ENCODE assay signal across 19 mouse cellular contexts in genomic region chr4:142388476-142388875, GRCm38 (mm10).
DNase-seq lines count a peak whose midpoint lies in the region; ATAC-seq and TF ChIP-seq lines count a peak whose summit lies in the region.
"Had no signal": no experiment of that assay in that cellular context is flagged by ENCODE, and none has a peak within 500 bp of the region (broad histone marks: within the 10 kb centered on the region; RNA-seq: fewer than 3 reads in every experiment).

No protein-coding gene starts in this region.

- no peaks in the 10 kb centered on the region for H3K27me3 ChIP-seq in hindbrain, postnatal 0 days (ENCODE audit: insufficient read depth, low read length)
- H3K27me3 ChIP-seq in hindbrain, embryonic 16.5 days (replicated peaks; ENCODE audit: control insufficient read depth, insufficient read depth, low read length), result no peaks in the 10 kb centered on the region
- no peaks in the 10 kb centered on the region for H3K27me3 ChIP-seq in lung, embryonic 14.5 days (ENCODE audit: insufficient read depth, low read length)
- H3K27me3 ChIP-seq in small intestine, adult 2 months (ENCODE audit: control insufficient read depth, insufficient read depth, low read length), result no peaks in the 10 kb centered on the region
- H3K27me3 ChIP-seq: embryonic facial prominence, embryonic 13.5 days; heart, embryonic 15.5 days; neural tube, embryonic 12.5 days; stomach, embryonic 15.5 days had no signal

- H3K9me3 ChIP-seq in hindbrain, postnatal 0 days (ENCODE audit: low read length), result no peaks in the 10 kb centered on the region
- no peaks in the 10 kb centered on the region for H3K9me3 ChIP-seq in hindbrain, embryonic 16.5 days (ENCODE audit: control insufficient read depth, low read length)
- H3K9me3 ChIP-seq in lung, embryonic 14.5 days (ENCODE audit: low read depth, low read length), result no peaks in the 10 kb centered on the region
- H3K9me3 ChIP-seq: embryonic facial prominence, embryonic 13.5 days; forebrain, embryonic 10.5 days; heart, embryonic 15.5 days; hindbrain, embryonic 10.5 days; neural tube, embryonic 12.5 days; stomach, embryonic 15.5 days had no signal

- 0 out of 2 replicates have a peak, but pooled peaks cover 9% of the 10 kb centered on the region for H3K4me1 ChIP-seq in hindbrain, postnatal 0 days (ENCODE audit: insufficient read depth, low read length)
- peaks cover 5% of the 10 kb centered on the region for H3K4me1 ChIP-seq in hindbrain, embryonic 16.5 days (ENCODE audit: control insufficient read depth, insufficient read depth, low read depth, low read length)
- no peaks in the 10 kb centered on the region for H3K4me1 ChIP-seq in lung, embryonic 14.5 days (ENCODE audit: insufficient read depth)
- no peaks in the 10 kb centered on the region for H3K4me1 ChIP-seq in small intestine, adult 2 months (ENCODE audit: control insufficient read depth, insufficient read depth, insufficient read length, low read length)
- H3K4me1 ChIP-seq: heart, embryonic 15.5 days; hindbrain, embryonic 10.5 days; limb, embryonic 10.5 days; neural tube, embryonic 12.5 days; stomach, embryonic 15.5 days had no signal

- 81% methylated on average over 6 of the region's 6 CpGs for WGBS in hindbrain, postnatal 0 days
- WGBS in hindbrain, embryonic 16.5 days, result 73% methylated on average over 6 of the region's 6 CpGs
- WGBS in lung, embryonic 14.5 days, result 73% methylated on average over 6 of the region's 6 CpGs
- 72% methylated on average over 6 of the region's 6 CpGs for WGBS in small intestine, adult 2 months

- intact Hi-C loops in left cerebral cortex, postnatal 4 days (cut with DNase I), result no loop called here

- ATAC-seq in hindbrain, postnatal 0 days, result no peak
- no peak for ATAC-seq in hindbrain, embryonic 16.5 days
- no peak for ATAC-seq in lung, embryonic 14.5 days (ENCODE audit: insufficient read depth)
- ATAC-seq: midbrain, embryonic 16.5 days had no signal

- H3K36me3 ChIP-seq in hindbrain, postnatal 0 days (ENCODE audit: insufficient read depth, low read length), result no peaks in the 10 kb centered on the region
- no peaks in the 10 kb centered on the region for H3K36me3 ChIP-seq in hindbrain, embryonic 16.5 days (ENCODE audit: control insufficient read depth, insufficient read depth, low read length)
- no peaks in the 10 kb centered on the region for H3K36me3 ChIP-seq in lung, embryonic 14.5 days (ENCODE audit: insufficient read depth)
- H3K36me3 ChIP-seq in small intestine, adult 2 months (ENCODE audit: control insufficient read depth, insufficient read depth, low read length), result no peaks in the 10 kb centered on the region
- H3K36me3 ChIP-seq: embryonic facial prominence, embryonic 13.5 days; forebrain, embryonic 10.5 days; heart, embryonic 15.5 days; hindbrain, embryonic 10.5 days; limb, embryonic 10.5 days; neural tube, embryonic 12.5 days; stomach, embryonic 15.5 days had no signal

- H3K4me2 ChIP-seq in hindbrain, postnatal 0 days (ENCODE audit: low read depth, low read length), result no peak overlapping the region
- H3K4me2 ChIP-seq in hindbrain, embryonic 16.5 days (ENCODE audit: low read length), result no peak overlapping the region
- H3K4me2 ChIP-seq in lung, embryonic 14.5 days, result no peak overlapping the region
- H3K4me2 ChIP-seq: embryonic facial prominence, embryonic 13.5 days; heart, embryonic 15.5 days; neural tube, embryonic 12.5 days; stomach, embryonic 15.5 days had no signal

- peak; percentile 44 for TF ChIP-seq CTCF in hindbrain, postnatal 0 days (IDR thresholded peaks at IDR 0.05; ENCODE audit: low read depth)
- TF ChIP-seq CTCF in lung, embryonic 14.5 days (IDR thresholded peaks at IDR 0.05; ENCODE audit: low read depth), result peak; percentile 31; the same call in 1 of the 2 replicates
- peak; percentile 55; the same call in 1 of the 2 replicates for TF ChIP-seq CTCF in small intestine, adult 2 months (IDR thresholded peaks at IDR 0.05; ENCODE audit: extremely low read depth, insufficient read length, insufficient replicate concordance, low read depth, low read length)

- TF ChIP-seq POLR2A in small intestine, adult 2 months (IDR thresholded peaks at IDR 0.05; ENCODE audit: low read depth, low read length), result no peak

- no peak overlapping the region for H3K9ac ChIP-seq in hindbrain, postnatal 0 days (replicated peaks; ENCODE audit: low read length)
- H3K9ac ChIP-seq in hindbrain, embryonic 16.5 days (ENCODE audit: low read depth, low read length), result no peak overlapping the region
- H3K9ac ChIP-seq in lung, embryonic 14.5 days, result no peak overlapping the region
- H3K9ac ChIP-seq: embryonic facial prominence, embryonic 13.5 days; heart, embryonic 15.5 days; neural tube, embryonic 12.5 days; stomach, embryonic 15.5 days had no signal

- no peak for DNase-seq in hindbrain, postnatal 0 days (ENCODE audit: low spot score)
- no peak for DNase-seq in lung, embryonic 14.5 days
- DNase-seq in lung, postnatal 10 days, result no peak
- peak; percentile 30 for DNase-seq in ES-CJ7 (ENCODE audit: low read depth, low spot score)
- no peak for DNase-seq in right cerebral cortex, postnatal 14 days
- no peak for DNase-seq in left cerebral cortex, postnatal 4 days
- DNase-seq: kidney, postnatal 36 days; lung, adult 18-20 months; thymus, postnatal 4 days had no signal

- no peak overlapping the region for H3K27ac ChIP-seq in hindbrain, postnatal 0 days
- H3K27ac ChIP-seq in hindbrain, embryonic 16.5 days (ENCODE audit: low read depth, low read length), result no peak overlapping the region
- H3K27ac ChIP-seq in lung, embryonic 14.5 days (ENCODE audit: low read depth), result no peak overlapping the region
- H3K27ac ChIP-seq in small intestine, adult 2 months (ENCODE audit: insufficient read depth, low read depth, low read length), result no peak overlapping the region
- H3K27ac ChIP-seq: embryonic facial prominence, embryonic 13.5 days; forebrain, embryonic 10.5 days; heart, embryonic 15.5 days; hindbrain, embryonic 10.5 days; limb, embryonic 10.5 days; neural tube, embryonic 12.5 days; stomach, embryonic 15.5 days had no signal

- H3K4me3 ChIP-seq in hindbrain, postnatal 0 days (ENCODE audit: low read length), result no peak overlapping the region
- H3K4me3 ChIP-seq in hindbrain, embryonic 16.5 days (ENCODE audit: low read length), result no peak overlapping the region
- H3K4me3 ChIP-seq in lung, embryonic 14.5 days (ENCODE audit: low read depth, low read length), result no peak overlapping the region
- no peak overlapping the region for H3K4me3 ChIP-seq in small intestine, adult 2 months (ENCODE audit: low read depth, low read length)
- H3K4me3 ChIP-seq: embryonic facial prominence, embryonic 13.5 days; forebrain, embryonic 10.5 days; heart, embryonic 15.5 days; hindbrain, embryonic 10.5 days; limb, embryonic 10.5 days; neural tube, embryonic 12.5 days; stomach, embryonic 15.5 days had no signal
